Mouse (Mus musculus) thymus, postnatal 14 days (tissue): ENCODE measurements at regions not wholly inside any gene's neighbourhood (a gene's known extent, or its start where the extent isn't known, plus 50 kb on each side); places are given as distances from the start of the nearest gene placed in this dataset.
A peak's percentile ranks its signal among the peaks of the same experiment; 100 is the strongest.

ENCODE experiments used
- DNase-seq: peaks from one replicate; pipeline ENCODE4 v3.0.0; 2021

DNA sequence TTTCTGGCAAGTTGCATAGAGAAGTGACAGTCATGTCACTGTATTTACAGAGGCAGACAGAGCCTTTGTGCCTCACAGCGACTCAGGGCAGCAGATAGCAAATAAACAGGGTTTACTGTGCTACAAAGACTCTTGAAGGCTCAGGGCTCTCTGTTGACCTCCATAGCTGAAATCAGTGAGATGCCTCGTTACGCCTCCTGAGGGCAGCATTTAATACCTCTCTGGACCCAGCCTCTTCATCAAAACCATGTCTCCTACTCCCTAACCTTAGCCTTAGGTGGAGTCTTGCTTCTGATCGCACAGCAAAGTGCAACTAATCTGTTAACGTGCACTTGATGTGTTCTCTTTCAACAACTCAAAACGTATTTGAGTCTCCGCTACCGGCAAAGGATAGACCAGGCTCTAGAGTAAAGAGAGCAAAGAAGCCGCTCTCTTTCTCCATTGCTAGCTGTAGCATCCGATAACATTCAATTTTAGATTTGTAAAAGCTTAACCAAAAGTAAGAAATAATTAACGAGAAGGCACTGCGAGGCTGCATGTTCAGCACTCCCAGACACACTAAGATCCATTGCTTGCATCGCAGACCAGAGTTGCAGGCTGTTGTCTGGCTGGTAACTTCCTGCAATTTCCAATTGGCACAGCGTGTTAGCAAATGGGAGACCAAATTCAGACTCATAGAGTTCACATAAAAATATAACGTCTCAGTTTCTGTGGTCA lies 101.1 kb upstream of the Man2a1 start:
- peak; percentile 10 for DNase-seq

- no peak for DNase-seq
Measured at GRCm38 (mm10) chr17:64502376-64502775, 98.2 kb upstream of the Man2a1 start.

GRCm38 (mm10) chr17:64505956-64506355 lies 94.6 kb upstream of the Man2a1 start:
- no peak for DNase-seq

DNA sequence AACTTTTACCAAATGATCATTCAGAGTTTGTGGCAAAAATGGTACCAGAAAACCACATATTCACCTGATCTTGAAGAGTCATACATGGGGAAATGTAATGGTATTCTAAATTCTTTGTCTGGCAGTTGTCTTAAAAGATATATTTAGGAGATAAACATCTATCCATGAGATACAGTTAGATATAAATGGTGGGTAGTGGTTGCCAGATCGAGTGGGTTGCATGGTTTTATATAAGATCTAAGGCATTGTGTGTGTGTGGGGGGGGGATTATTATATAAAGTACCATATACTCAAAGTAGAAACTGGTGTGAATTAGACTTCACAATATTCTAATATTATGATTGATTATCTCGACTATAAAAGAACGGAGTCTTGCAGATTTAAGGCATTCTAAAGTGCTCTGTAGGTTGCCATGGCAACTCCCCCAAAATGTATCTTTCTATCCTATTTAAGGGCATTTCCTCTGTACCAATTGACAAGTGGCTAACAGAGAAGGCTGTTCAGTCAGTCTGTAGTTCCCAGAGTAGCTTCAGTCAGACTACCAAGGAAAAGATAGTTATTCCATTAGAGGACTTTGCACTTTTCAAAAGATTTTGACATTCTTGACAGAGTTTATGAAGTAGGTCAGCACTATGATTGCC lies 89.3 kb upstream of the Man2a1 start:
- DNase-seq: no peak

DNA sequence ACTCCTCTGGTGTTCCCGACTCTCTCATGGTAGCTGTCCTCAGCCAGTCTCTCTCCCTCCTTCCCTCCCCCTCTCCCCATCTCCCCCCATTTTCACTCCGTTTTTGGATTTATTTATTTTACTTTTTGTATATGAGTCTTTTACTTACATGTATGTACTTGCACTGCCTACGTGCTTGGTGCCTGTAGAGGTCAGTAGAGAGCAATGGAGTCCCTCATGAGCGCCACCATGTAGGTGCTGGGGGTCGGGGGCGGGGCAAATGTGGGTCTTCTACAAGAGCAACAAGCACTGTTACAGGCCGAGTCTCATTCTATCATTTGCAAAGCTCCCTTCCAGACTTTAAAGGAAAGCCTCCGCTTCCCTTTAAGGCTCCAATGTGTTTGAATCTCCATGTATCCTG lies 78.3 kb upstream of the Man2a1 start:
- DNase-seq: no peak

DNA sequence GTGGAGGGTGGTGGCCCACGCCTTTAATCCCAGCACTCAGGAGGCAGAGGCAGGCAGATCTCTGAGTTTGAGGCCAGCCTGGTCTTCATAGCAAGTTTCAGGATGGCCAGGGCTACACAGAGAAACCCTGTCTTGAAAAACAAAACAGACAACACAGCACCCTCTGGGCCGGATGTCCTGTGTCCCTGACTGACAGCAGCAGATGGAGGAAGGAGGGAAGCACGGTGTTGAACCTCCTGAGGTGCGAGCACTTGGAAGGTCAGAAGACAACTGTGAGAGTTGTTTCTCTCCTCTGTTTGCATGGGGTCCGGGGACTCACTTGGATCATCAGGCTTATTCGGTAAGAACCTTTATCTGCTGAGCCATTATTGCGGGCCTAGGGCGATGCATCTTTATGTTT lies 76.6 kb upstream of the Man2a1 start:
- no peak for DNase-seq

- no peak for DNase-seq
Measured at GRCm38 (mm10) chr17:64527817-64528216, 72.7 kb upstream of the Man2a1 start.

GRCm38 (mm10) chr17:64528476-64528875 lies 72.1 kb upstream of the Man2a1 start:
- no peak for DNase-seq

DNA sequence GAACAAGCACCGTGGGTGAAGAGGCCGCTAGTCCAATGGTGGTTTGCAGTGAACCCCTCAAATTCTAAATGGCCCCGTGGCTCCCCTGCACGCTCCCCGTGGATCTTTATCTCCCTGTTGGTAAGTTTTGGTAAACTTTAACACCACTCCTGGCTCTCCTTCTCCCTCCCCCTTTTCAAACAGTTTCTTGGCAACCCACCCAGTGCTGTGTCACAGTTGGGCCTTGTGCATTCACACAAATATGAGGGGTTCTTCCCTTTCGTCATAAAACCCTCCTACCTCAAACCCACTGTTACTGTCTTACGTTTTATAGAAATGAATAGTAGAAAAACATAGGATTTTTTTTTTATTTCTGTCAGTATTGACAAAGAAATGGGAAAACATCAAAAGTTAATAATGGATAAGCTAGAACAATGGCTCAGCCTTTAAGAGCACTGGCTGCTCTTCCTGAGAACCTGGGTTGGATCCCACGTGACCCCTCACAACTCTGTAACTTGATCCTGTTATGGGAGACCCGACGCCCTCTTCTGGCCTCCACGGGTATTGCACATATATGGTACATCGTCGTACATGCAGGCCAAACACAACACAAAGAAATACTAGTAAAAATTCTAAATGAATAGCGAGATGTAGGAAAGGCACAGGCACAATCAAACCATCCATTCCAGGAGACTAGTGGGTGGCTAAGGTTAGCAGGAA lies 71.1 kb upstream of the Man2a1 start:
- DNase-seq: no peak

DNA sequence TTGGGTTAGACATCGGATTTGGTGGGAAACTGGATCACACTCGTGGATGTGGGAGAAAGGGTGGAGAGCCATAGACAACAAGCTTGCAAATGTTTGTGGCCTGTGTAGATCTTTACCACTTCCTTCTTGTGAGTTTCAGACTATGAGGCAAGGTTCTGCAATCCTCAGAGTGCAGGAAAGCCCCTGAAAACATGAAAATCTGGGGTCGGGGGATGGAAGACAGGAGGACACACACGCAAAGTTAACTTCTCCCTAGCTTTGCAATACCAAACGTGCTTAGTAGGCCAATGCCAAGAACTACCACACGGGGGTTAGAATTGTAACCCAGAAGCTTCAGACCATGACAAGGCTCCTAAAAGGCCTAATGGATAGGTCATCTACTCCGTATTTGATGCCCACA lies 69.4 kb upstream of the Man2a1 start:
- DNase-seq: no peak

- no peak for DNase-seq
Measured at GRCm38 (mm10) chr17:64534323-64534722, 66.2 kb upstream of the Man2a1 start.

DNA sequence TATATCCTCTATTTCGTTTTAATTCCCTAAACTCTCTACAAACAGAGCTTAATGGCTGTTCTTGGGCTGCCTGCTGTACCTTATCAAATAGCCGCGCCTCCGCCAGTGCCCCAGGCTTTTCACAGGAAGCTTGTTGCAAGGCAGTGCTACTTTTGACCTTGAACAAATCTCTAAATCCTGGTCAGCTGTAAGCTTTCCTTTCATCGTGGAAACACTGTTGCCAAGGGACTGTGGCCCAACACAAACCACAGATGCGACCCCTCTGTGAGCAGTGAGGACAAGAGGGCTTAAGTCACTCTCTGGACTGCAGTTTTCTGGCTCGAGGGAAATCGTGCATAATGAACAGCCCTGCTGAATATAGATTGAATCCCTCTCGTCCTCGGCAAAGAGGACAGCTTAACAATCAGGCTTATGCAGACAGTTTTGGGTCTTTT lies 62.0 kb upstream of the Man2a1 start:
- DNase-seq: no peak

GRCm38 (mm10) chr17:64540411-64540810 lies 60.1 kb upstream of the Man2a1 start:
- no peak for DNase-seq

DNA sequence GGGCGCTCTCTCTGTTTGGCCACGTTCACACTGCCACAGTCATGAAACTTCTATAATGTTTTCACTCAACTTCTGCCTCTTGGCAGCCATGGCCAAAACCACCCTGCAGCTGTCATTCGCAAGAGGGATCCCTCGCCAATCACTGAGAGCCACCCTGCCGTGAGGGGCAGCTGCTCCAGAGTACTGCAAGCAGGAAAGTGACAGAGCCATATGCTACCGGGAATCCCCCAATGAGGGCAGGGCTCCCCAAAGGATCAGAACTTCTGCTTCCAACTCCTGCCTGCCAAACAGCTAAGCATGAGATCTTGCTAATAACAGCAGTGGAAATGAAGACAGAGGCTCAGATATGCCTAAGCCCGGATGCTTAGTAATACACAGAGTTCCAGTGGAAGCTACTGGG lies 52.0 kb upstream of the Man2a1 start:
- no peak for DNase-seq

GRCm38 (mm10) chr17:64550034-64550433 lies 50.5 kb upstream of the Man2a1 start:
- no peak for DNase-seq
